Mouse (Mus musculus): ENCODE measurements around the gene Gls2.

Gene Gls2

GRCm38 (mm10) chr10:128231697-128232419 lies 37.6 kb downstream of the Gls2 start, which contains the start of gene Timeless:
Gene Timeless (plus strand): TSS chr10:128232065.
- DNase-seq (ENCODE audit: inconsistent ontology term), result peak; percentile 90

GRCm38 (mm10) chr10:128232420-128232985 lies 38.2 kb downstream of the Gls2 start:
- DNase-seq (ENCODE audit: inconsistent ontology term), result peak; percentile 78

GRCm38 (mm10) chr10:128236321-128236720 lies 42.1 kb downstream of the Gls2 start:
- no peak for DNase-seq (ENCODE audit: inconsistent ontology term)

- no peak for DNase-seq (ENCODE audit: inconsistent ontology term)
These were observed 43.7 kb downstream of the Gls2 start for GRCm38 (mm10) chr10:128237807-128238480.

- no peak for DNase-seq (ENCODE audit: inconsistent ontology term)
These were observed 44.9 kb downstream of the Gls2 start for GRCm38 (mm10) chr10:128239140-128239539.

- no peak for DNase-seq (ENCODE audit: inconsistent ontology term)
These were observed 45.9 kb downstream of the Gls2 start for GRCm38 (mm10) chr10:128240131-128240530.

GRCm38 (mm10) chr10:128243252-128243651 lies 49.0 kb downstream of the Gls2 start:
- no peak for DNase-seq (ENCODE audit: inconsistent ontology term)

GRCm38 (mm10) chr10:128244121-128244520 lies 49.9 kb downstream of the Gls2 start:
- DNase-seq (ENCODE audit: inconsistent ontology term), result no peak

DNA sequence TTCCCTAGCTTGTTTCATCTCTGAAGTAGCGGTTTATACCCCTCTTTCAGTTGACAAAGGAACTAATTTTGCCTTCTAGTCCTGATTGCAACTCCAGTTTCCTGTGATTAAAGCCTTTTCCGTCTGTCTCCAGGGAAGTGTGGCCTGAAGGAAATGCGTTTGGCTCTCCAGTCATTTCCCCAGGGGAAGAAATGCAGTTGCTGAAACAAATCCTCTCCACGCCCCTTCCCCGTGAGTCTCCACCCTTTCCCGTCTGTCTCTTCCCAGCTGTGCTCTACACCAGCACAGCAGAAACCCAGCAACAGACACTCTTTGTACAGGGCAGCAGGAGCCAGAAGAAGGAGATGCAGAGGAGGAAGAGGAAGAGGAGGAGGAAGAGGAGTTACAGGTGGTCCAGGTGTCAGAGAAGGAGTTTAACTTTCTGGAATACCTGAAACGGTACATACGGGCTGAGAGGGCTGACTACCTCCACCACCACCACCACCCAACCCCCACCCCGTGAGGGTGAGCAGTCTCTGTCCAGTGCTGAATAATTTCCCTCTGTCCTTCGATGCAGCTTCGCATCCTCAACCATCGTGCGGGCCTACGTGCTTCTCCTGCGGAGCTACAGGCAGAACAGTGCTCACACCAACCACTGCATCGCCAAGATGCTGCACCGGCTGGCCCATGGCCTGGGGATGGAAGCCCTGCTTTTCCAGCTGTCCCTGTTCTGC lies 52.9 kb downstream of the Gls2 start:
- DNase-seq (ENCODE audit: inconsistent ontology term), result no peak

DNA sequence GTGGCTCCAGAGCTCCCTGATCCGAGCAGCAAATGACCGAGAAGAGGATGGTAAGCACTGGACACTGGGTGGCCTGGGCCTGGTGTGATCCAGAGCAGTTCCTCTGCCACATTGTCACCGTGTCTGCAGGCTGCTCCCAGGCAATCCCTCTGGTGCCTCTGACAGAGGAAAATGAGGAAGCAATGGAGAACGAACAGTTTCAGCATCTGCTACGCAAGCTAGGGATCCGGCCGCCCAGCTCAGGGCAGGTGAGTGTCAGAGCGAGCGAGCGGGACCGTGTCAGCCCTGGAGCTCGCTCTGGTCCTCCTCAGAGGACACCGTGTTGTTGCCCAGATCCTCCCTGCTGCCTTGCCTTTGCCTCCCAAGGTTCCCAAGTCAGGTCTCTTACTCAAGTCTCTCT lies 56.3 kb downstream of the Gls2 start:
- DNase-seq (ENCODE audit: inconsistent ontology term), result no peak

- DNase-seq (ENCODE audit: inconsistent ontology term), result no peak
These were observed 59.5 kb downstream of the Gls2 start, which contains the start of gene Apon for GRCm38 (mm10) chr10:128253677-128254255. Gene Apon (plus strand): TSS chr10:128254096.

GRCm38 (mm10) chr10:128255925-128256324 lies 61.7 kb downstream of the Gls2 start:
- DNase-seq (ENCODE audit: inconsistent ontology term), result no peak

- DNase-seq (ENCODE audit: inconsistent ontology term), result no peak
These were observed 62.1 kb downstream of the Gls2 start for GRCm38 (mm10) chr10:128256328-128256727.

DNA sequence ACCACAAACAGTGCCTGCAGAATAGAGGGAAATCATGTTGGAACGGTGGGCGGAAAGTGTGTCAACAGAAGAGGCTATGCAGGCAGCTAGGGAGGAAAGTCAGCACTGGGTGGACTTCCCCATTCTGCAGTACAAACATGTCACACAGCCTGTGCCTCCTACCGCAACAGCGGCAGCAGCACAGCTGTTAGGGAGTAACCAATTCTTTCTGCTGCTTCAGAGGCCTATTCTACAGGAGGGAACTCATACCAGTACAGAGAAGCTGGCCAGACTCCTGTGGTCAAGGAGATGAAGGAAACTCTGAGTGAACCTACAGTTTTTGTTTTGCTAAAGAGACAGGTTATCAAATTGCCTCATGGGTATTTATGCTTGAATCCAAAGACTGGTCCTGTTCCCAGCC lies 64.7 kb downstream of the Gls2 start:
- no peak for DNase-seq (ENCODE audit: inconsistent ontology term)

Data from Muller cell, postnatal 12 days (primary cell).